In the genomic region with DNA sequence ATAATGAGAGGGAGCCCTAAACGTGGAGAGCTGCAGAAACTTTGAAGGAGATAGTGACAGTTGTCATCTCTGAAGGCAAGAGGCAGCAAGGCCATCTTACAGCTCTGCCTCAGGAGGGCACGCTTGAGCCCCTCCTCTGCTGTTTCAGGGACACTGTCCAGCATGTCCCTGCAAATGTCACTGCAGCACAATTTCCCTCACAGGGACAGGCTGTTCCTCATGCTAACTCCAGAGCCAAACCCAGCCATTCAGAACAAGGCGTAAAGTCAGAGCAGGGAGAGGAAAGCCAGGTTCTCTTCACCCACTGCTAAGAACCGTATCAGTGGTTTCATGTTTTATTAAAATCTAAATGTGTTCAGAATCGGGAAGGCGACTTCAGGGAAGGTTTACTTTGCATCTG, we compare ENCODE assay signal across 29 mouse cellular contexts. TPM values are rescaled to one million over a fixed set of nuclear protein-coding genes. Genes with fewer than 3 reads are reported as not detected.
DNase-seq lines count a peak whose midpoint lies in the region; ATAC-seq and TF ChIP-seq lines count a peak whose summit lies in the region.
"Had no signal": no experiment of that assay in that cellular context is flagged by ENCODE, and none has a peak within 500 bp of the region (broad histone marks: within the 10 kb centered on the region; RNA-seq: fewer than 3 reads in every experiment).

No protein-coding gene starts in this region.

- H3K9ac ChIP-seq in heart, embryonic 14.5 days (ENCODE audit: low read length) = no peak overlapping the region
- H3K9ac ChIP-seq in heart, postnatal 0 days (replicated peaks; ENCODE audit: low read depth, low read length) = peak overlapping the region; percentile 12
- H3K9ac ChIP-seq: embryonic facial prominence, embryonic 13.5 days; forebrain, embryonic 12.5 days; forebrain, embryonic 15.5 days; heart, embryonic 12.5 days; hindbrain, embryonic 13.5 days; intestine, embryonic 15.5 days had no signal

- H3K27me3 ChIP-seq in heart, embryonic 14.5 days (ENCODE audit: control insufficient read depth, insufficient read depth, low read length) = no peaks in the 10 kb centered on the region
- no peaks in the 10 kb centered on the region for H3K27me3 ChIP-seq in heart, postnatal 0 days (ENCODE audit: control insufficient read depth, insufficient read depth, low read length)
- H3K27me3 ChIP-seq: embryonic facial prominence, embryonic 13.5 days; forebrain, embryonic 12.5 days; forebrain, embryonic 15.5 days; heart, embryonic 12.5 days; hindbrain, embryonic 13.5 days; intestine, embryonic 15.5 days had no signal

- TF ChIP-seq EP300 in heart, postnatal 0 days (IDR thresholded peaks at IDR 0.05; ENCODE audit: low read depth) = no peak

- peaks cover 12 to 20% of the 10 kb centered on the region in 2 experiments; a peak in 3 of 4 replicates for H3K4me1 ChIP-seq in heart, embryonic 14.5 days (ENCODE audit: control insufficient read depth in 2 of 2, insufficient read depth in 2 of 2, low read length in 2 of 2)
- H3K4me1 ChIP-seq in heart, postnatal 0 days (ENCODE audit: control insufficient read depth, insufficient read depth) = 0 out of 2 replicates have a peak, but pooled peaks cover 3% of the 10 kb centered on the region
- H3K4me1 ChIP-seq: embryonic facial prominence, embryonic 13.5 days; forebrain, embryonic 12.5 days; forebrain, embryonic 15.5 days; hindbrain, embryonic 10.5 days; hindbrain, embryonic 13.5 days; intestine, embryonic 15.5 days had no signal

- no peaks in the 10 kb centered on the region for H3K9me3 ChIP-seq in heart, embryonic 14.5 days (ENCODE audit: control insufficient read depth, low read length)
- H3K9me3 ChIP-seq in heart, postnatal 0 days (replicated peaks; ENCODE audit: control insufficient read depth, low read length) = no peaks in the 10 kb centered on the region
- H3K9me3 ChIP-seq: embryonic facial prominence, embryonic 10.5 days; embryonic facial prominence, embryonic 13.5 days; forebrain, embryonic 12.5 days; forebrain, embryonic 15.5 days; heart, embryonic 12.5 days; hindbrain, embryonic 10.5 days; hindbrain, embryonic 13.5 days; intestine, embryonic 15.5 days had no signal

- TF ChIP-seq CTCF in heart, postnatal 0 days (IDR thresholded peaks at IDR 0.05; ENCODE audit: low read depth) = no peak

- H3K4me3 ChIP-seq in heart, embryonic 14.5 days (ENCODE audit: control insufficient read depth in 1 of 2, insufficient read depth in 1 of 2, low read depth in 1 of 2, low read length in 2 of 2) = no peak overlapping the region
- H3K4me3 ChIP-seq in heart, postnatal 0 days (ENCODE audit: low read depth, low read length) = no peak overlapping the region
- H3K4me3 ChIP-seq: embryonic facial prominence, embryonic 10.5 days; embryonic facial prominence, embryonic 13.5 days; erythroblast, embryonic 14.5 days; forebrain, embryonic 12.5 days; forebrain, embryonic 15.5 days; heart, embryonic 12.5 days; hindbrain, embryonic 10.5 days; hindbrain, embryonic 13.5 days; intestine, embryonic 15.5 days had no signal

- 63% methylated on average over 6 of the region's 6 CpGs for WGBS in heart, embryonic 14.5 days
- WGBS in heart, postnatal 0 days = 53% methylated on average over 6 of the region's 6 CpGs

- intact Hi-C loops in heart, postnatal 36 days (cut with DNase I) = no loop called here

- H3K27ac ChIP-seq in heart, embryonic 14.5 days (replicated peaks in 1 of 2; ENCODE audit: control insufficient read depth in 1 of 2, insufficient read depth in 1 of 2, low read depth in 2 of 2, low read length in 2 of 2) = peak overlapping the region in 1 of 2 experiments; percentile 0; a peak in 1 of 4 replicates
- H3K27ac ChIP-seq in heart, postnatal 0 days (ENCODE audit: low read depth) = peak overlapping the region; percentile 61; the same call in 1 of the 2 replicates
- H3K27ac ChIP-seq: embryonic facial prominence, embryonic 10.5 days; embryonic facial prominence, embryonic 13.5 days; forebrain, embryonic 12.5 days; forebrain, embryonic 15.5 days; hindbrain, embryonic 10.5 days; hindbrain, embryonic 13.5 days; intestine, embryonic 15.5 days had no signal

- no peak for ATAC-seq in heart, embryonic 14.5 days (ENCODE audit: insufficient number of reproducible peaks, insufficient read depth, low FRiP score, low read depth)
- ATAC-seq in heart, postnatal 0 days (ENCODE audit: insufficient read depth, low read depth) = no peak
- ATAC-seq: activated CD4-positive, CD25-positive, alpha-beta regulatory T cell, adult 4 months; forebrain, embryonic 15.5 days; hindbrain, embryonic 16.5 days; intestine, embryonic 15.5 days had no signal

- peaks cover 71% of the 10 kb centered on the region for H3K36me3 ChIP-seq in heart, embryonic 14.5 days (ENCODE audit: control insufficient read depth, insufficient read depth, low read length)
- peaks cover 49% of the 10 kb centered on the region for H3K36me3 ChIP-seq in heart, postnatal 0 days (replicated peaks; ENCODE audit: control insufficient read depth, insufficient read depth, low read length)
- H3K36me3 ChIP-seq: embryonic facial prominence, embryonic 10.5 days; embryonic facial prominence, embryonic 13.5 days; forebrain, embryonic 12.5 days; forebrain, embryonic 15.5 days; hindbrain, embryonic 10.5 days; hindbrain, embryonic 13.5 days; intestine, embryonic 15.5 days had no signal

- H3K4me2 ChIP-seq in heart, embryonic 14.5 days (ENCODE audit: low read length) = 0 out of 2 replicates have a peak overlapping the region, but pooled peaks have one; percentile 0
- peak overlapping the region; percentile 31 for H3K4me2 ChIP-seq in heart, postnatal 0 days (ENCODE audit: low read depth, low read length)
- H3K4me2 ChIP-seq: embryonic facial prominence, embryonic 13.5 days; forebrain, embryonic 12.5 days; forebrain, embryonic 15.5 days; heart, embryonic 12.5 days; hindbrain, embryonic 13.5 days; intestine, embryonic 15.5 days had no signal

- DNase-seq in gastrocnemius, adult 18-20 months (ENCODE audit: low spot score) = peak; percentile 55
- DNase-seq in gastrocnemius, postnatal 10 days = no peak
- DNase-seq in heart, adult 11 months = peak; percentile 92
- DNase-seq in heart, adult 9 months (ENCODE audit: low spot score in 2 of 2) = no peak
- no peak for DNase-seq in heart, postnatal 36 days
- DNase-seq in heart, postnatal 0 days (ENCODE audit: low spot score) = no peak
- DNase-seq in heart, postnatal 4 days = no peak
- DNase-seq: adrenal gland, adult 8-10 months; adrenal gland, postnatal 25 days; cerebellum, adult 11-12 months; cerebellum, adult 8-10 months; cerebellum, postnatal 10 days; cerebellum, postnatal 36 days; embryo, embryonic 11 days; gastrocnemius, postnatal 14 days; kidney, adult 11 months; kidney, adult 8-10 months had no signal

RNA-seq across cellular contexts. Expression of a gene that starts 4.7 kb away (rescaled TPM):
- 1,000 to 10,000 TPM; 4,889 to 5,895 TPM for total RNA-seq in gastrocnemius, adult 18-20 months (2021)
- total RNA-seq in gastrocnemius, postnatal 10 days (2021) = 1,000 to 10,000 TPM; 3,966 to 4,807 TPM
- 706 and 736 TPM in 2 replicates for polyA plus RNA-seq in heart, embryonic 14.5 days (2014; fragmentation: Nextera tagmentation; extraction: Ambion mirVana)
- 1,000 to 10,000 TPM; 3,115 to 3,120 TPM for total RNA-seq in heart, postnatal 36 days (2021)
- total RNA-seq in heart, postnatal 0 days (2014; rRNA removed; ENCODE audit: low replicate concordance) = 959 and 970 TPM in 2 replicates
- polyA plus RNA-seq in heart, postnatal 0 days (2015; fragmentation: Nextera tagmentation; extraction: Ambion mirVana) = 644 and 700 TPM in 2 replicates
- total RNA-seq in heart, postnatal 4 days (2021) = 1,000 to 10,000 TPM; 2,325 to 2,346 TPM

Comparison
In these comparisons a context has a peak if more than half of its experiments do, and no peak if none do; other contexts are left out.
1. DNase-seq: peak in gastrocnemius, adult 18-20 months (single experiment) and heart, adult 11 months (single experiment); none in gastrocnemius, postnatal 10 days (single experiment), heart, adult 9 months (0 of 2), heart, postnatal 36 days (0 of 2), heart, postnatal 0 days (single experiment) and heart, postnatal 4 days (single experiment).